Mouse (Mus musculus): ENCODE measurements around the gene Plet1. TPM values are rescaled to one million over a fixed set of nuclear protein-coding genes. Genes with fewer than 3 reads are reported as not detected.
A peak's percentile ranks its signal among the peaks of the same experiment; 100 is the strongest.

The Plet1 gene
- total RNA-seq, 2 experiments from 2014 or later = 0.25 to 3.2 TPM

DNA sequence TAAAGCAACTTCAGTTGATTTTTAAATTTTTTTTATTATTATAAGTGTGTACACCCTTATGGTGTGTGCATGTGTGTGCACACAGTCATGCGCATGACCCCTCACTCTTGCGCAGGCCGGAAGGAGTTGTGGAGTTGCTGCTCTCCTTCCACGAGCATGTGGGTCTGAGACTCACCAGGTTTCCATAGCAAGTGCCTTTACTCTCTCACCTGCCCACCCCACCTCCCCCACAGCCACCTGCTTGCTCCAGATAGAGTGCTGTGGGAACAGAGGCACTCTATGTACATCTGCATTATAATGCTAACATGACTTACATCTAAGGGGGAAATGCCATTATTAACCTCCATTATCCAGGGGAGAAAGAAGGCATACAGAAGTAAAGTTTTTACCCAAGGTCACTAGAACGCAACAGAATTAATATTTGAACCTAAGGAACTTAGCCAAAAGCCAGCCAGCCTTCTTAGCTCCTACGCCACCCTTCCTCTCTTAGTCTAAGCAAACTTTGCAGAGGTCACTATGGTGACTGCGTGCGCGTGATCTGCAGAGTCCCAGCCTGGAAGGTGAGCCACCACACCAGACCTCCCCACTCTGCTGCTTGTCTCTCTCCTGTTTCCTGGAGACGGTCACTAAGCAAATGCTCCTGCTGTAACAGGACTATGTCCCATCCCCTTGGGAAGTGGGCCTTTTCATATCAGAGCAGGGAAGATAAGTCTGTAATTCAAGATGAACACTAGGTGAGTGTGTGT lies 1.3 kb downstream of the Plet1 start:
- DNase-seq (ENCODE audit: low spot score in 2 of 2) = no peak

DNA sequence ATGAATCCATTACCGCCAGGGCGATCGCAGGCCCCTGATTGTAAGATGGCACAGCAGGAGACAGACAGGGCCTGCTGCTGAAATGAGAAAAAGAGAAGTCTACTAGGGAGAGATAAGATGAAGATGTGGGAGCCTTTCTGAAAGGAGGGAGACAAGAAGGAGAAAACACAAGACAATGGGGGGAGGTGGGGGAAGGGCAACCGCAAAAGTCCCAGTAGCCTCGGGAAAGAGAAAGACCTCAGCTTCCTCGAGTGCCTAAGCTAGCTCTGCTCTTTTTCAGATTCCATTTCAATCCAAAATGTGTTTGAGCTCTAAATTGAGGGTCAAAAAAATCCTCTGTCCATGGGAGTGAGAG lies 1.8 kb downstream of the Plet1 start:
- DNase-seq (ENCODE audit: low spot score in 2 of 2) = no peak

DNA sequence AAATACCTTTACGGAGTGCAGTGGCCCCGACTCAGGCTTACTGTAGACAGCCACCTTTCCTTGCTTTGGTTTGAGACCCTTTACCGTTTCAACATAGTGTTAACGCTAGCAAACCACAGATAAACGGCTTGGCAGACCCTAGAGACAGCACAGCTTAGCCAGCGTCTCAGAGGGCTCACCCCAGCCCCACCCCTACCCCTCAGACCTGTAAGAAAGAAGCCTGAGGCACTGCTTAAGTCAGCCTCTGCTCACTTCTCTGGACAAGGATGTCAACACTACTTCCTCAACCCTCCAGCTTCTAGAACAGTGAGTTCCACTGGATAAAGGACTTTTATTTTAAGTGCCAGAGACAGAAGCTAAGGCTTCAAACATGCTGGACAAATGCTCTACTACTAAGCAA lies 2.2 kb downstream of the Plet1 start:
- no peak for DNase-seq (ENCODE audit: low spot score in 2 of 2)

DNA sequence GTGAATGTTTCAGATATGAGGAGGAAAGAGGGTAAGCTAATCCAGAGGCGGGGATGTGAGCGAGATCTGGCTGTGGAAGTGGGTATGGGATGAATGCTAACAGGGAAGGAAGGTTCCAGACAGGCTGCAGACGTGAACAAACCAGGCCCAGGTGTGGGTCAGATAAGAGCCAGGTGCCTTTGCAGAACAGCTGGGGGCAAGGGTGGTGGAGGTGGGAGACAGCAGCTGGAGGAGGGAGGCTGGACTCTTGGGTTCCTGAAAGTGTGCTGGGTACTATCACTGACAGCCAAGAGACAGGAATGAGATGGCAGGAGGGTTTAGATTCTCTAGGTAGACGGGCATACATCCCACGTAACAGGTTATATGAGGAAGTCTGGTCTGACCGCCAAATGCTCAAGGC lies 2.8 kb downstream of the Plet1 start:
- DNase-seq (ENCODE audit: low spot score in 2 of 2) = no peak

DNA sequence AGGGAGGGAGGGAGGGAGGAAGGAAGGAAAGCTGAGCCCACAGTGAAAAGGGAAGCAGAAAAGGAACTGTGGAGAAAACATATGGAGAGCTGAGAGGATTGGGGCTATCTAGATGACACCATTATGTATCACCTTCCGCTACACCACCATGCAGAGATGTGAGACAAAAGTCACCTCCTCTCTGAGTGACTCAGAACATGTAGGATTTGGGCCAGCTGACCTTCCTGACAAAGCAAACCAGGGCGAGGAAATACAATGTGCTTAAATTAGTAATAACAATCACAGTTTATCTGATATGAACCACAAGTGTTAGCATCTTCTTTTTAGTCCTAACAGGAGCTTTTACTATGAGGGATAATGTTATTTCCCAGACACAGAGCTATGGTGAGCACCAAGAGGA lies 3.2 kb downstream of the Plet1 start:
- DNase-seq (ENCODE audit: low spot score in 2 of 2) = no peak

DNA sequence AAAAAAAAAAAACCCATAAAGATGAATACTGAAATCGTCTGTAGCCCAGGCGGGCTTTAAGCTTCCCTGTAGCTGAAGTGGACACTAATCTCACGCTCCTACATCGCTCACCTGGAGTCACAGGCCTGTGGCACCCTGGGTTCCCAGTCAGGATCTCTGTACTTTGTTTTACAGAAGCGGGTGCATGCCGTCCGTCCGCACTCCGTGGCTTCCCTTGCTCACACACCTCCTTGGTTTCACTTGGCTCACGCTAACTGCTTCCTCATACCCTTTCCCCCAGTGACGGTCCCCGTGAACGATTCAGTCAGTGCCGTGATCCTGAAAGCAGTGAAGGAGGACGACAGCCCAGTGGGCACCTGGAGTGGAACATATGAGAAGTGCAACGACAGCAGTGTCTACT lies 4.5 kb downstream of the Plet1 start:
- no peak for DNase-seq (ENCODE audit: low spot score in 2 of 2)

DNA sequence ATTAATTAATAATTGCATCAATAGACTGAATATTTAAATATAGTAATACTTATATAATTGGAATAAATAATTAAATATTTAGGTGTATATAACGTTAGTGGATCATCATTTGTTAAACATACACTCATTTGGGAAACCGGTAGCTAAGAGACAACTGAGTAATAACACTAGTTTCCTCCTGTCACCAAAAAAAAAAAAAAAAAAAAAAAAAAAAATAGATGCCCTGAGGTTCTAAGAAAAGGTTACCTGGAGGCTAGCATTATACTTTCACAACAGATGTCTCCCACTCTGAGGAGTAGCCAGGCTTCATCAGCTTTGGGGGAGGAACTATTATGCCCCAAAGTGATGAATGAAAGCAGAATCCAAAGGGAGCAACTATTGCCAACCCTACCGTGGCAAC lies 5.5 kb downstream of the Plet1 start:
- DNase-seq (ENCODE audit: low spot score in 2 of 2) = no peak

DNA sequence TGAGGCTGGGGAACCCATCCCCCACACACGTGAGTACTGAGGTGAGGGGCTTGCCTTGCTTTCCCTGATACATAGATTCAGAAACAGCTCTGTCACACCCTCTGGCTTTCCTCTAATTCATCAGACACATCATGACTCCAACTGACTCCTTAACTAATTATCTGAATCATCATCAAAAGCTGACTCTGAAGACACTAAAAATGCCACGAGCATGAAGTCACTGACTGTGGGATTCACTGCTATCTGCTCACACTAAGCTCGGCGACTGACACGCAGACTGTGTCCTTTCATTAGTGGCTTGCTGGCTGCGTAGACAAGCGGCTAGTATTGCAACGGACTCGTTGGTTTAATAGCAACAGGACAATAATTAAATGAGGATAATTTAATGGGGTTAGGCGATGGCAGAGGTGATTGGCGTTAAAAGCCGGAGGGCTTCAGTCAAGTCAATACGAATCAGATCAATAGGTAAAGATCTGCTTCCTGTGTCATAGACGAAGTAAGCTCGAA lies 6.2 kb downstream of the Plet1 start:
- no peak for DNase-seq (ENCODE audit: low spot score in 2 of 2)

DNA sequence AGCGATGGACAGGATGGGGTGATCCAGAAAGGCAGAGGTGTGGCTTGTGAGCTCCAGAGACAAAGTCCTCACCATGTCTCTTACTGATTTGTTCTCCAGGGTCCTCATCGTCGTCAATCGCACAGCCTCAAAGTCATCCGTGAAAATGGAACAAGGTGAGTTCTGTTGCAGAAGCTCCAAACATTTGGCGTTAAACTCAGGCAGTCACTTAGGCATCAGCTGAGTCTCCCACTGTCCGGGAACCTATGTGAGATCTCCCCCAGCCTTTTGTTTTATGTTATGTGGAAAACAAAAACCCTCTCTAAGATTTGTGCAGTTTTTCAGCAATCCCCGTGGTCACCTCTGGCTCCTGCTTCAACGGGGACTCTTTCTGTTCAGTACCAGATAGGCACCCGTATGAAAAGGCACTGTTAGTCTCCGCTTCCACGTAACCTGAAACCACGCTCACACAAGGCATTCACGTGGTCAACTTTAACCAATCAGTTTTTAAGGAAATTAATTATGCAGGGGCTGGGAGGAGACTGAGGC lies 6.7 kb downstream of the Plet1 start:
- no peak for DNase-seq (ENCODE audit: low spot score in 2 of 2)

DNA sequence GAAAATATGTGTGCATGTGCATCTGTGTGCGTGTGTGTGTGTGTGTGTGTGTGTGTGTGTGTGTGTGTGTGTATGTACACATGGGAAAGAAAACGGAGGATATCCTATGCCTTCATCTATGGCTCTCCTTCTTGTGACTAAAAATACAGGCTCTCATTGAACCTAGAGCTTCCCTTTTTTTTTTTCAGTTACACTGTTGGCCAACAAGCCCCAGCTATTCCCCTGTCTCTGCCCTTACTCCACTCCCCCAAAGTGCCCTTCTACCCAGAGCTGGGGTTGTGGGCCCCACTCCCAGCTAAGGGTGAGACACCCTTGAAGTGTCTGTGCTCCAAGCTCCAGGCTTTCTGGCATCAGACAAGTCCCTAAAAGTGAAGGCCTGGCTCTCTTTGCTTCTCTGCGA lies 8.6 kb downstream of the Plet1 start:
- no peak for DNase-seq (ENCODE audit: low spot score in 2 of 2)

DNA sequence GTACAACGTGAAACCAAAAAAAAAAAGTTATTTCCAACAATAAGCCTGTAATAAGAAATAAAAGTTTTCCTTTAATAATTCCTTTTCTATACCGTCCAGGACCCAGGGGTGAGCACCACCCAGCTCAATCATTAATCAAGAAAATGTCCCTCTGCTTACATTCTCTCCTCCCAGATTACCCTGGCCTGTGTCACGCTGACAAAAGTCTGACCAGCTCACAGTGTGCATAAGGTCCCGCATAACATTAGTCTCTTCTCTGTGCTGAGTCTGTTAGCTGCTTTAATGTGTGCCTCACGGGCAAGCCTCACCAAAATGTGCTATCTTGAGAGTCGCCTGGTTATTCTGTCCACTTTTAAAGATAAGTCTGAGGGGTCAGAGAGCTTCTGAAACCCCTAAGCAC lies 11.1 kb downstream of the Plet1 start:
- DNase-seq (ENCODE audit: low spot score in 2 of 2) = no peak

DNA sequence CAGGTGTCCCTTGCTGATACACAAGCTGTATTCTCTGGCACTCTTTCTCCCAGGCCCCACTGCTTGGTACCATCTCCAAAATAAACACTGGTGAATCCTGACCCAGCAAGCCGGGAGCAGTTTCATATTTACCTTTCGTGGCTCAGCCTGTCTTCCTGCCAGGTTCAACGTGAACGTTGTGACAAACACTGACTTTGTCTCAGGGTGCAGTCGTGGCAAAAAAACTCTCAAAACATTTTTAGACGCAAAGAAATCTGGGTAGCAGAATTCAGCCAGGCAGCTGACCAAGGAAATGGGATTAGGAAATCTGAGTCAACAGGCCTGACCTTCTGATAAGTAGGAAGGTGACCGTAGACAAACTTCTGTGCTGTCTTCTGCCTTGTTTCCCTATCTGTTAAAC lies 13.2 kb downstream of the Plet1 start:
- no peak for DNase-seq (ENCODE audit: low spot score in 2 of 2)

DNA sequence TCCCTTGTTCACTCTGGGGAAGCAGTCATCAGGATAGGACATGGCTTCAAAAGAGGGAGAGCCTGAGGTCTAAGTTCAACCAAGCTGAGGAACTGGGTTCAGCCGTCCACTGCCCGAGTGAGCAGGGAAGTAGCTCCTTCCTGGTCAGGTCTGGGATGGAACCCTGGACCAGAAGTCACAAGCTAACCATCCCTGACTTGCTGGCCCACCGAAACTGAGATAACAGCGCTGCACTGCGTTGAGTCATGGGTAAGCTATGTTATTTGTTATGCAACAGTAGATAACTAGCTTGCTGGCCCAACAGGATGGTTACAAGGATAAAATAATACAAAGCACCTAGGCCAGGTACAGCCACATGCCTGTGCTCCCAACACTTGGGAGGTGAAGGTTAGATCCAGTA lies 21.1 kb downstream of the Plet1 start:
- DNase-seq (ENCODE audit: low spot score in 2 of 2) = no peak

DNA sequence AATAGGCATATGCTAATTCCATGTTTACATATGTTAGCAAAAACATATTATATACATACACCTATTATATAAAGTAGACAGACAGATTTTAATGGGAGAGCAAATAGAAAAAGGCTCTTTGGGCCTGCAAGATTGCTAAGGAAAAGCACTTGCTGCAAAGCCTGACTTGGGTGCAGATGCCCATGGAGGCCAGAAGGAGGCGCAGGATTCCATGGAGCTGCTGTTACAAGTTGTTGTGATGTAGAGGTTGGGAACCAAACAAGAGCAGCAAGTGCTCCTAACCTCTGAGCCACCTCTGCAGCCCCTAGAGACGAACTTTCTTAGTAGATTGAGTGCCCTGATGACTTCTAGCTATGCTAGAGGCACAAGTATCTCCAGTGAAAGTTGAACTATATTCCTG lies 24.5 kb downstream of the Plet1 start:
- no peak for DNase-seq (ENCODE audit: low spot score in 2 of 2)

DNA sequence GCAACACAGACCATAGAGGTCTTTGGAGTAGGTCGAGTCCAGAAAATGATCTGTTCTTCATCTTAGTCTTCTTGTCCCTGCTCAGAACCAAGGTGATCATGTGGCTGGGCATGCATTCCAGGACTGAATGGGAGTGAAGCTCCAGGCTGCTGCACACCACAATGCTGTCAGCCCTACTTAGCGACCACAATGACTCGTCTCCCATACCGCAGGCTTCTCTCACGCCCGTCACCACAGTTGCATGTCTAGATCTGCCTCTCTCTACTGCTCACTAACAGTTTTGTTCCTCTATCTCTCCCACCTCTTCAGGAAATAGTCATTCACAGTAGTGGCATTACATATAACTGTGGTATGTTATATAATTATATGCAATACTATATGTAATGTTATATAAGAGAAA lies 26.4 kb downstream of the Plet1 start:
- no peak for DNase-seq (ENCODE audit: low spot score in 2 of 2)

DNA sequence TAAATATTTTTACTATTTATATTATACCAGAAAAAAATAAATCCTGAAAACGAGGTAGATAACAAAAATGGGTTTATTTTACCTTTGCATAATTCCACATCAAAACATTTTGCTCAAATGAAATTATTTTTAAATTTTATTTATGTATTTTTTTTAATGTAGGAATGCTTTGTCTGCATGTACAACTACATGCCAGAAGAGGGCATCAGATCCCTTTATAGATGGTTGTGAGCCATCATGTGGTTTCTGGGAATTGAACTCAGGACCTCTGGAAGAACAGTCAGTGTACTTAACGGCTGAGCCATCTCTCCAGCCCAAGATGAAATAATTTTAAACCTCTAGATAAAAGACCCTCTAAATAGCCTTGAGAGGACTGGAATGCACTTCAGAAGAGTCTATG lies 27.2 kb downstream of the Plet1 start:
- no peak for DNase-seq (ENCODE audit: low spot score in 2 of 2)

DNA sequence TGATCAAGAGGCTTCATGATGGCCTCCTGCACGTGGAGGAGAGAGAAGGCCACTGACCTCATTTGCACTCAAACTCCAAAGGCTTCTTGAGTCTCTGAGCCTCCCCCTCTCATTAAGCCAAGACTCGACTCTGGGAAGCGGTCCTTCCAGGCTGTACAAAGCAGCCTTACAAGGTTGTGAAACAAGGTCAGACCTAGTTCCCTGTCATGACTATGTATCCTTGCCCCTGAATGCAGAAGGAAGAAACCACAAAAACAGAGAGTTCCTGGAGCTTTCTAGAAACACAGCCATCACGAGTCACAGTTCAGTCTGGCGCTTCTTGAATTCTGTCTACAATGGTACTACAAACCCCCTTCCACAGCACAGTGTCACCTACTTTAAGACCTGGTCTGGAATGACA lies 28.2 kb downstream of the Plet1 start:
- no peak for DNase-seq (ENCODE audit: low spot score in 2 of 2)

DNA sequence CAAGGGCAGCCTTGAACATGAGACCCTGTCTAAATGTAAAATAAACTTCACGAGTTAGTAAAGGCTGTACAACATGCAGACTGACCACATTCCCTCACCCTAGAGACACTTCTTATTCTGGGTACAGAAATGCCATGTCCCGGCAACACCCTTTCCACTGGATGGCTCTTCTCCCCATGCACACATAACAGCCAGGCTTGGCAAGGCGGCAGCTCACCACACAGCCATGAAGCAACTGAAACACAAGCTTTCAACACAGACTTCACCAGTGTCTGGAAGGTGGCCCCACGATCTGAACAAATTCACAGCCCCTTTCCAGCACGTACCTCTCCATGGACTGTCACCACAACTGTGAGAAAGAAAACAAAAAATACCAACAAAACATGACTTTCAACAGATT lies 30.6 kb downstream of the Plet1 start:
- no peak for DNase-seq (ENCODE audit: low spot score in 2 of 2)

DNA sequence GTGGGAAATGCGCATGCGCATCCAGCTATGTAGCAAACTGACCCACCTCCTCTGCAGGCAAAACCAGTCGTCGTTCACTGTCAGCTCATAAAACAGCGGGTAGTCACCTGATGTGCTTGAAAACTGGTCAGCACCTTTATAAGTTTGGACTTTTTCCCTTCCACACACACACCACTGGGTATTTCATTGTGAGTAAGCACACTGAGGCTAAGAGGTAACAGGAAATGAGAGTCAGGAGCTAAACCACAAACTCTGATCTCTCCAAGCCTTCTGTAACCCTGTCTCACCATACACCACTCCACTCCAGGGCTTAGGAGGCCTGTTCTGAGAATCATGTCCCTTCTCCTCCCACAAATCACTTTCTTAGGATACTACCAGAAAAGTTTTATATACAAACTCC lies 31.3 kb downstream of the Plet1 start:
- DNase-seq (ENCODE audit: low spot score in 2 of 2) = no peak

DNA sequence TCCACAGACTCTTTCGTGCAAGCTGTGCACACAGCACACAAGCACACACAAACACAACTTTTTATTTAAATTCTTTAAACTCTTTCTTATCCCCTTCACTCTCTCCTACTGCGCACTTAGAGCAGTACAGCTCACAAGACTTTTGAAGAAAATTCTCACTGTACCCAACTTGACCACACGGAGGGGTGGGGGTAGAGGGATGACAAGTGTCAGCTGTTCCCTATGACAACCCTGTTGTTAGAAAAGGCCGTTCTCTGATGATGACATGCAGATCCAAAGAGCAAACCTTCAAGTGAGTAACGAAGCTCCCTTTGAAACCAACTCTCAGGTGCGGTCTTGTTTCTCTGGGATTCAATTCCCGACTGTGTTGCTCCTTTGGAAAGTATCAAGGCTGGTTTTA lies 33.5 kb downstream of the Plet1 start:
- no peak for DNase-seq (ENCODE audit: low spot score in 2 of 2)

DNA sequence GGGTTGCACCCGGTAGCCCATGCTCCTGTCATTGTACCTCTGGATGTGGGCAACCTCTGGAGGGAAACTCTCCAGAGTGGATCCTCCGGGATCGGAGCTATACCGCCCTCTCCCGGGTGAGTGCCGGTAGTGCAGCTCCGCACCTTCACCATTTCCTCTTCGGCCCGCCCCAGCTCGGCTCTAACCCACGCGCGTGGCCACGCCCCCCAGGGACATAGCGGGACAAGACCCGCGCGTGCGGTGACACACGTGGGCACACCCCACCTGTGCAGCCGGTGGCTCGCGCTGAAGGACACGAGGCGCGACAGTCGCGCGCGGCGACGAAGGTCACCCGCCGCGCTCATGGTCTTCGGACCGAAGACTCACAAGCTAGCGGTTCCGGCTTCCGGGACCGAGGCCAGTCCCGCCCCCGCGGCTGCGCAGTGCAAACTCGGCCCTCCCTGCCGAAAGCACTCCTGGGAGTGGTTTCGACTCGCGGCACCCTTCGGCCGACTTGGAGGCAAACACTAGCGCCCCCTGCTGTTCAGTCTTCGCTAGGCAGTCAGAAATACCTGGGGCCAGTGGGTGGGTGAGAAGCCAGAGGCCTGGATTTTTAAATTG lies 34.1 kb downstream of the Plet1 start, which contains the start of gene Pts:
TSS of gene Pts (minus strand) at position 432 of the 600 bp plus-strand sequence.
- DNase-seq (ENCODE audit: low spot score in 2 of 2) = peak; percentile 89 to 98

DNA sequence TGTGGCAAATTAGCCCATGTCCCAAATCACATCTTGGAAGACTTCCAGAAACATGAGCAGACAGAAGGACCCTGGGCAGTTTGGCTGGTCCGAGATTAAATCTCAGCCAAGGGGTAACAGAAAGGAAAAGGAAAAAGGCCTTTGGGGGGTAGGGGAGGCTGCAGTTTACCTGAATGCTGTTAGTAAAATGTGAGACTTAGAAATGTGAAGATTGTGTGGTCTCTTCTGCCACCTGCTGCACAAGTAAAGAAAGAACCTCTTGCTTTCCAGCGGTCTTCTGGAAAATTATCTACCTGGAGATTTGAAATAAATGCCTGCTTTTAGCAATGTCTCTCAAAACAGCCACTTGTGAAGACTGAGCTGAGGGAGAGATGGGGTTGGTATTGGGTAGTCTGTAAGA lies 36.6 kb downstream of the Plet1 start:
- no peak for DNase-seq (ENCODE audit: low spot score in 2 of 2)

DNA sequence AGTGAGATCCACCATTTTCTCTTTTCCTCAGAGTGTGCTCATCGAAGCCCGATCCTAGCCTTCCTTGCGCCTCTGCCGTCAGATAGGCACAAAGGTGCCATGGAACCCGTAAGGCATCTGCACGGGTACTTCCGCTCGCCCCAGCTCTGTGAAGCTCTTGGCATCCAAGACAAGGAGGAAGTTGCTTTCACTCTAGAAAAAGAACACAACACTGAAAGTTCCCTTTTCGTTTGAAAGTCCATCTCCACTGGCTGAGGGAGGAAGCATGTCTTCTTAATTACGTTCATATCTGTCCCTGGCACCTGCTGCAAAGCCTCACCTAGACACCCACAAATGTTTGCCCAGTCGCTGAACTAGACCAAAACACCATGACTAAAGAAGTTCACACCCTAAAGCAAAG lies 39.0 kb downstream of the Plet1 start:
- DNase-seq (ENCODE audit: low spot score in 2 of 2) = no peak

Data from adrenal gland, postnatal 4 days (tissue).